Mouse (Mus musculus) MEL (cell line): ENCODE data around the gene 1700001O22Rik.

ENCODE experiments used
- HCFC1 ChIP-seq: IDR thresholded peaks from 2 replicates; pipeline ENCODE4 v1.6.1; 2012; ENCODE audit warnings: low read depth, mild to moderate bottlenecking, inconsistent platforms, low read length, improper control_type of control experiment, moderate library complexity
- NELFE ChIP-seq: IDR thresholded peaks from 2 replicates; pipeline ENCODE4 v1.6.1; 2011; ENCODE audit warnings: low read depth, low read length, improper control_type of control experiment

DNA sequence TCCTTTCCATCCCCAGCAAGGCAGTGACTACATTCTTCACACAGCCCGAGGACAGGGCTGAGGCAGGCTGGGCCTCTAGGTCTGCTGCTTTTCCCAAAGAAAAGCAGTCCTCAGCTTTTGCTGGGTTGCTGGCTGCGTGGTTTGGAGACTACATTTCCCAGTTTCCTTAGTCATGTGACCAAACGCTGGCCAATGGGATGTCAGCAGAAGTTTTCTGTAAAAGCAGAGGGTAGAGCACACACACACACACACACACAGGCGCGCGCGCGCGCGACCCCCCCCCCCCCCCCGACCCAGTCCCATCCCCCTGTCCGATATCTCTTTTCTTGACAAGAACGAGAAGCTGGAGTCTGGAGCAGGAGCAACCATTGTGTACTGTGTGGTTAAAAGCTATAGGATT lies 20.1 kb downstream of the 1700001O22Rik start:
- TF ChIP-seq HCFC1: peak; percentile 88
- TF ChIP-seq NELFE: peak; percentile 21; the same call in 1 of the 2 replicates
